Mouse (Mus musculus) activated CD4-positive, CD25-positive, alpha-beta regulatory T cell, adult 4 months (primary cell): Measurements from ENCODE around the gene Ccser2. TPM values are rescaled to one million over a fixed set of nuclear protein-coding genes. Genes with fewer than 3 reads are reported as not detected.

Experiments
- ATAC-seq: one replicate; pipeline ENCODE4 v1.8.0; 2017
- polyA plus RNA-seq, 2 experiments: library from polyadenylated mRNA; unstranded; fragments of 100-300 nt; shearing (Covaris generic); gene quantifications; one replicate each; pipeline ENCODE4 v1.2.1; 2017

The Ccser2 gene
- polyA plus RNA-seq, 2 experiments from 2014 or later = 15.4 to 21.1 TPM

DNA sequence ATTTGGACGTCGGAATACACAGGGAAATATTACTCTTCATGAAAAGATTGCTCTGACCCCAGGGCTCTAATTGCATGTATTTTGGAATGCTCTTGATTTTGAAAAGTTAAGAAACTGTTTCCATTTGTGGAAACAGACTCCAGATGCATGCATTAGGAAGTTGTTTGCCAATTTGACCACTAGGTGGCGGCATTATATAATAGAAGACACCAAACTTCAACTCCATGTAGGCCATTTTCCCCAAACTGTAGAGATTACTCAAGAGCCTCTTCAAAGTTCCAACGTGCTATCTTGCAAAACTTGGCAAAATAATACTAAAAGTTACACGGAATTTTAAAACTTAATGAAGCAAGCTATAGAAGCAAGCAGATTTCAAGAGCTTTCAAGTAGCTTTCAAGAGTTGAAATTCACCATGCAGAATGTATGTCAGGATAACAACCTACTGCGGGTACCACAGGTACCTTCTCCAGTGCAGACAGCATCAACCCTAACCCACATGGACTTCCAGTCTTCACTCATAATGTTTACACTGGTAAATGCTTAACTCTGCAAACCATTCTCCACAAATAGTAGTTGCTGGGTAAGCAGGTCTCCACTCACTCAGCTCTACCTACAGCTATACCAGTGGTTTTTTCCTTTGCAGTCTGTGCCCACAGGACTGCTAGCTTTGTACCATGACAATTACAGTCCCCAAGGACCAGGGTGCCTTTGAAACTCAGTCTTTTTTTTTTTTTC, 101.4 kb downstream of the Ccser2 start:
- peak; percentile 17 for ATAC-seq

- ATAC-seq = peak; percentile 77
Observed at GRCm38 (mm10) chr14:36863877-36864489, 104.6 kb downstream of the Ccser2 start.

GRCm38 (mm10) chr14:36862387-36862786, 106.2 kb downstream of the Ccser2 start:
- ATAC-seq = peak; percentile 41

- no peak for ATAC-seq
Observed at GRCm38 (mm10) chr14:36858932-36859331, 109.6 kb downstream of the Ccser2 start.

DNA sequence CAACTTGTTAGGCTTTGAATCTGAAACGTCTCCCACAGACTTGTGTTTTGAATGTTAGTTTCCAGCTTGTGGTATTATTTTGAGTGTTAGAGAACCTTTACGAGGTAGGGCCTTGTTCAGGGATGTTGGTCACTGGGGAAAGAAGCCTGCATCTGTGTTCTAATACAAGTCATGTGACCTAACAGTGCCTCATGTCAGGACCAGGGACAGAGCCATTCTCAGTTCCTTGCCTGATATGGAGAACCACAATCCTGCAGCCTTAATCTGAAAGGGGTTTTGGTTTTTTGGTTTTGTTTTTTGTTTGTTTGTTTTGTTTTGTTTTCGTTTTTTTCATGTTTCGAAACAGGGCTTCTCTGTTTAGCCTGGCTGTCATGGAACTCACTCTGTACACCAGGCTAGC, 115.6 kb downstream of the Ccser2 start:
- no peak for ATAC-seq

DNA sequence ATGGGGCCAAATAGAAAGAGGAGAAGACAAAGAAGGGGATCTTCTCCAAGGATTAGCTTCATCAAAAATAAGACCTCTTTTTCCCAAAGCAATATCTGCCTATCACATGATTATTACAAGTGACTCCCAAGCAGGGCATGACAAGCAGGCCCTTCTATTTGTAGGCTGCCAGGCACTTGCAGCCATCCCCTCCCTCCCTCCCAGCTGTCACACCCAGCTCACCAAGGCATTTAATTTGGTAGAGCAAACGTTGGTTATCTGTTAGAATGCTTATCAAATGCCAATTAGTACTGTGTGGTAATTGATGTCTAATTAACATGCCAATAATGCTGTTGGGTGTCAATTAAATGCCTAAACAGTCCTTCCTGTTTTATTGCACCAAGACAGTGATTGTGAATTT, 119.7 kb downstream of the Ccser2 start:
- no peak for ATAC-seq

Other genes with a start within 250 kb of the Ccser2 start
- gene Rgr, start 80.2 kb upstream of the Ccser2 start, polyA plus RNA-seq = not detected
- gene Lrit1, start 86.1 kb upstream of the Ccser2 start, polyA plus RNA-seq = not detected
- not detected for gene Lrit2, start 99.2 kb upstream of the Ccser2 start, polyA plus RNA-seq
- gene Cdhr1, start 129.6 kb upstream of the Ccser2 start, polyA plus RNA-seq = not detected
- under 1 TPM in 1 of 2 experiments, not detected in 1; 0.49 TPM for gene 2610528A11Rik, start 145.2 kb upstream of the Ccser2 start, polyA plus RNA-seq
- 100 to 1,000 TPM; 350 to 391 TPM for gene Ghitm, start 166.5 kb upstream of the Ccser2 start, polyA plus RNA-seq